Mouse (Mus musculus) neural tube, embryonic 14.5 days (tissue): Measurements from ENCODE around the gene Ctnna3. TPM values are rescaled to one million over a fixed set of nuclear protein-coding genes. Genes with fewer than 3 reads are reported as not detected.
"Not testable (repeated sequence)": the region's sequence is repeated elsewhere in the genome, so short reads cannot be mapped to it uniquely, and the experiment has no call there.

Source experiments
- ATAC-seq: fragments of 200-750 bp; cut with Nextera tagmentation; 2 replicates; pipeline ENCODE4 v1.8.0; 2017; ENCODE audit warnings: low read depth, mild to moderate bottlenecking, moderate TSS enrichment, moderate library complexity
- H3K27ac ChIP-seq: fragments of 300-500 bp; sonication (generic); 2 replicates; pipeline ENCODE4 v1.5.1; 2014; ENCODE audit warnings: low read depth, mild to moderate bottlenecking, control low read depth, low read length, moderate library complexity, mixed read lengths
- H3K27me3 ChIP-seq: fragments of 300-500 bp; sonication (generic); 2 replicates; pipeline ENCODE4 v1.6.1; 2014; ENCODE audit warnings: low read length; ENCODE audit not compliant: control insufficient read depth, insufficient read depth
- H3K36me3 ChIP-seq: fragments of 300-500 bp; sonication (generic); 2 replicates; pipeline ENCODE4 v1.6.1; 2014; ENCODE audit warnings: low read length, mixed read lengths; ENCODE audit not compliant: control insufficient read depth, insufficient read depth
- H3K4me1 ChIP-seq: fragments of 300-500 bp; sonication (generic); 2 replicates; pipeline ENCODE4 v1.6.1; 2014; ENCODE audit warnings: low read length; ENCODE audit not compliant: control insufficient read depth, insufficient read depth
- H3K4me2 ChIP-seq: fragments of 300-500 bp; sonication (generic); 2 replicates; pipeline ENCODE4 v1.6.1; 2014; ENCODE audit warnings: mild to moderate bottlenecking, low read depth, low read length, control low read depth
- H3K4me3 ChIP-seq: fragments of 300-500 bp; sonication (generic); 2 replicates; pipeline ENCODE4 v1.5.1; 2014; ENCODE audit warnings: low read depth, low read length, control low read depth, mixed read lengths
- H3K9ac ChIP-seq: fragments of 300-500 bp; sonication (generic); replicated peaks from 2 replicates; pipeline ENCODE4 v1.6.1; 2014; ENCODE audit warnings: low read depth, mild to moderate bottlenecking, control low read depth, low read length, mixed read lengths
- H3K9me3 ChIP-seq: fragments of 300-500 bp; sonication (generic); 2 replicates; pipeline ENCODE4 v1.6.1; 2016; ENCODE audit warnings: low read length; ENCODE audit not compliant: control insufficient read depth
- WGBS: fragments of 180-500 bp; shearing (Covaris S2); extraction: QIAGEN DNeasy Blood & Tissue Kit; methylation state at CpG from one replicate; pipeline ENCODE4 v1.1.7; 2014; 5-methylcytosine and 5-hydroxymethylcytosine counted together
- polyA plus RNA-seq: library from polyadenylated mRNA; unstranded; fragments of >200 nt; fragmentation: Nextera tagmentation; extraction: Ambion mirVana; gene quantifications from 2 replicates; pipeline ENCODE4 v1.2.1, GENCODE M21; 2014

The Ctnna3 gene
- polyA plus RNA-seq, 1 experiment from 2014 or later, result 16.5 TPM

DNA sequence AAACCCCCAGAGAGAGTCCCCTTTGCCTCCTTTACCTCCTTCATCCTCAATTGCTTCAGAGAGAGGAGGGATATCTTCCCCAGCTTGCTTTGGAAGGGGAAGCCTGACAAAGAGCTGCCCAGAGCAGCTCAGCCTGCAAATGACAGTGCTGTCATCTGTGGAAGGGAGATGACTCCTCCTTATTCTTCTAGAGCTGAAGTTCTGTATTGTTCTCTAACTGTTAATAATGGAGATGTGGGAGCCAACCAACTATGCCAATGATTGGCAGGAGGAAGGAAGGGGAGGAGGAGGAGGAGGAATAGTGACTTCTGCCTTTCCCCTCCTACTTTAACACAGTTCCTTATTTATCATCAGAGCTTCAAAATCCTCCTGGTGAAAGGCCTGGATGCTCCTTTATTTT lies 875.9 kb downstream of the Ctnna3 start:
- Histone ChIP-seq H3K9me3 (no peaks in the 10 kb centered on the region), H3K4me3 (no peak overlapping the region), H3K27me3 (no peaks in the 10 kb centered on the region), H3K4me1 (no peaks in the 10 kb centered on the region), H3K4me2 (no peak overlapping the region), H3K36me3 (no peaks in the 10 kb centered on the region), H3K27ac (no peak overlapping the region), H3K9ac (no peak overlapping the region)
- ATAC-seq, result no peak

DNA sequence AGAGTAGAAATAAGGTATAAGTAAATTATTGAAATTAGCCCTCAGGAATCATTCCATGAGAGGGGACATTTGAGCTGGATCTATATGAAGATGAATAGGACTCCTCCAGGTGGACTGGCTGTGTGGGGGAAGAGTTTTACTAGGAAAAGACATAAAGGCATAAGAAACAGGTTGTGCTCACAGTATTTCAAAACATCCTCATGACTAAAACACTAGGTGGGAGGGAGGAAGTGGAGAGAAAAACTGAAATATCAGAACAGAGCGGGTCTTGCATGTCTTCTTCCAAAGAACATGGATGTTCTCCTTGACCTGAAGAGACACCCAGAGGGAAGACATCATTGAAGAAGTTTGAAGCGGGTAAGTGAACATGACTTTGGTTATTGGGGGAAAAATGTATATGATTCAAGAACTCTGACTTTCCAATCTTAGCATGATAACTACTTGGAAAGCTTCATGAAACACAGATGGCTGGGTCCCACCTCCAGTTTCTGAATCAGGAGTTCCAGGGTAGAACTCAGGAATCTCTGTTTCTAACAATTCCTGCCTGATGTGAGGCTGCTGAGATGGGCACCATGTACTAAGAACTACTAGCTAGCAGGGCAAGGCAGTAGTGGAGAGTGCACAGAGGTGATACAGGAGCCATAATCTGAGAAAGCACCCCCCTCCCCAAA lies 881.9 kb downstream of the Ctnna3 start:
- no peaks in the 10 kb centered on the region for H3K9me3 ChIP-seq
- H3K9ac ChIP-seq, result no peak overlapping the region
- no peaks in the 10 kb centered on the region for H3K27me3 ChIP-seq
- ATAC-seq, result no peak
- no peak overlapping the region for H3K27ac ChIP-seq
- no peak overlapping the region for H3K4me3 ChIP-seq
- no peaks in the 10 kb centered on the region for H3K4me1 ChIP-seq
- H3K36me3 ChIP-seq, result no peaks in the 10 kb centered on the region
- 92% methylated on average over 2 of the region's 2 CpGs for WGBS
- no peak overlapping the region for H3K4me2 ChIP-seq

DNA sequence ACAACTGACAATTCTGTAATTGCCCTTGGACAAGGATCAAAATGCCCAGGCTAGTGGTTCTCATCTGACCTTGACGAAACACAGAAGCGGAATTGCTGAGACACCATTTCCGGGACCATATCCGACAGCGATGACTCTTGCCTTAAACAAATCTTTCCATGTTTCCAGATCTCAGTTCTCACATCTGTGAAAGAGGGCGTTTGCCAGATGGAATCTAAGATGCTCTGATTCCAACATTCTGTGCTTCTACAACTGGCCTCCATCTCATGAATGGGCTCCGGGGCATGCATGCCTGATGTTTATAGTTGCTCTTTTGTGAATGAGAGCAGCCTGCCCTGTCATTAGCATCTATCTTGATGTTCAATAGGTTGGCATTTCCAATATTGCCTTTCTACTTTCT lies 890.4 kb downstream of the Ctnna3 start:
- Histone ChIP-seq H3K36me3 (no peaks in the 10 kb centered on the region), H3K4me2 (no peak overlapping the region), H3K27ac (no peak overlapping the region), H3K4me3 (no peak overlapping the region), H3K9me3 (no peaks in the 10 kb centered on the region), H3K9ac (no peak overlapping the region), H3K27me3 (no peaks in the 10 kb centered on the region), H3K4me1 (no peaks in the 10 kb centered on the region)
- ATAC-seq, result no peak
- 91% methylated on average over 7 of the region's 7 CpGs for WGBS

DNA sequence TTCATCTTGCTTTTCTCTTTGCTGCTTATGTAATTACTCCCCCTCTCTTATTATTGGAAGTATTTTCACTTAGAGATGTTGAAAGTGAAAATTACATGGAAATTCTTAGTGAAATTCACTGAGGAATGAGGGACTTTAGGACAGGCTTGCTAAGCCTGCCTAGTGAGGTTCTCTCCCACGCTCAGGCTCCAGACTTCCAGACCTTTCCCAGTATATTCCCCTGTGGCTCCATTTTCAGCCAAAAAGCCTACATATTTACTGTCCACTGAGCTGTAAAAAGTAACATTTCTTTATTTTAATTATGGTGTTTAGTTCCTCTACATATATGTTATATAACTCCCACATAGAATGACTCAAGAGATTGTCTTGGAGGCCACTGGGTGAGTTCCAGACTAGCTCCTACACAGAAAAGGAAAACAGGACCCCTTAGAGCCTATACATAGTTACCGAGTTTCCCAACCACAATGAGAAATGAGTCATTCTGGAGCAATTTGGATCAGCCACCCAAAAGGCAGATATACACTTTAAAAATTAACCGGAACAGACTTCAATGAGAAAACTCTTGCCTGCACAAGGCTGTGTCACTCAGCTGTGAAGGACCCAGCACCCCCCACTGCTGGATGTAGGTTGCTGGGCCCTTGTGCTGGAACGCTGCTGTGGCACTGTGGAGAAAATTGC lies 912.9 kb downstream of the Ctnna3 start:
- Histone ChIP-seq H3K36me3 (no peaks in the 10 kb centered on the region), H3K27ac (no peak overlapping the region), H3K4me2 (no peak overlapping the region), H3K4me3 (no peak overlapping the region), H3K4me1 (no peaks in the 10 kb centered on the region), H3K9me3 (no peaks in the 10 kb centered on the region), H3K27me3 (no peaks in the 10 kb centered on the region), H3K9ac (no peak overlapping the region)
- ATAC-seq, result no peak
- WGBS, result 71% methylated on average over 4 of the region's 4 CpGs

DNA sequence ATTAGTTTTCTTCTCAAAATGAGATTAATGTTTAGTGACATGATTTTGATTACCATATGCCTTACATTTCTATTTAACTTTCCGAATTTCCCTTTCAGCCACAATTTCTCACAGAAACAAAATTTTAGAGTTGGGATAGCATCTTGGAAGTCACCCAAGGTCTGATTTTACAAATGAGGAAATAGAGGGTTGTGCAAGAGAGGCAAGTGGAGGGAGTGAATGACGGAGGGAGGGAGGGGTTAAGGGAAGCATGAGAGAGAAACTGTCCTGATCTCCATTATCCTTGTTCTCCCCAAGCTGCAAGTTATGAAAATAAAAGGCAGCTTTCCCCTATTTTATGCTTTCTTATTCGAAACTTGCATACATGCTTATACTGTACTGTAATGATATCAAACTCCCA lies 943.4 kb downstream of the Ctnna3 start:
- no peak overlapping the region for H3K4me3 ChIP-seq
- WGBS, result 95% methylated on average over 3 of the region's 3 CpGs
- no peak overlapping the region for H3K9ac ChIP-seq
- H3K4me1 ChIP-seq, result no peaks in the 10 kb centered on the region
- no peaks in the 10 kb centered on the region for H3K27me3 ChIP-seq
- no peaks in the 10 kb centered on the region for H3K9me3 ChIP-seq
- ATAC-seq, result no peak
- H3K27ac ChIP-seq, result no peak overlapping the region
- H3K4me2 ChIP-seq, result no peak overlapping the region
- H3K36me3 ChIP-seq, result no peaks in the 10 kb centered on the region

DNA sequence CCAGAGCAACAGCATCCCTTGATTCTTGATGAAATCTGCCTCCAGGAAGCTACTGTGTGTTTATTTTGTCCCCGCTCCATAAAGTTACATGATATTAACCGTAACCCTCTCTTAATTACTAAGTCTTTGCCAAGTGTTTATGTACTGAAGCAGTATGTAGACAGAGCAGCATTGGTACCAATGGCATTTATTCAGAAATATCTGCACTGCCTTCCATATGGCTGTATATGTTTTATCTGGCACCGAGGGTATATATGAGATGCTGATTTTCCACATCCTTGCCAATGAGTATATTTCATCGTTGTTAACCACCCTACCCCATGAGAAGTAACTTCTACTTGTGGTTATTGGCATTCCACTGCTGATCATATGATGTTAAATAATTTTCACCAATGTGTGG lies 947.9 kb downstream of the Ctnna3 start:
- no peak for ATAC-seq

DNA sequence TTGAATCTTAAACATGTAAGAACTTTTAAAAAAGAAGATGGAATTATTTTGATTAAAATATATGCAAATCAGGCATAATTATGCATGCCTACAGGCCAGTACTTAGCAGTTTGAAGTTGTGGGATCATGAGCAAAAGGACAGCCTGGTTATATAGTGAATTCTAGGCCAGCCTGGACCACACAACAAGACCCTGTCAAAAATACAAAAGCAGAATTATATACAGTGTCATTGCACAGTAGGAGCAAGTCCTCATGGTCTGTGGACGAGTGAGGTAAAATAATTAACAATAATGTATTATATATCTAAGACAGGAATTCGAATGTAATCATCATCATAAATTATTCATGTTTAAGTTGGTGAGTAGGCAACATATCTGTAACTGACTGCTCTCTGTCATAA lies 966.7 kb downstream of the Ctnna3 start:
- Histone ChIP-seq H3K27ac (no peak overlapping the region), H3K9ac (no peak overlapping the region), H3K36me3 (no peaks in the 10 kb centered on the region), H3K4me1 (no peaks in the 10 kb centered on the region), H3K4me3 (no peak overlapping the region), H3K27me3 (no peaks in the 10 kb centered on the region), H3K4me2 (no peak overlapping the region), H3K9me3 (no peaks in the 10 kb centered on the region)
- 46% methylated on average over 2 of the region's 2 CpGs for WGBS
- no peak for ATAC-seq

More for the DNA sequence above, 947.9 kb downstream of the Ctnna3 start:
- Histone ChIP-seq H3K4me2 (no peak overlapping the region), H3K27ac (no peak overlapping the region), H3K36me3 (no peaks in the 10 kb centered on the region), H3K9me3 (no peaks in the 10 kb centered on the region), H3K27me3 (no peaks in the 10 kb centered on the region), H3K4me1 (no peaks in the 10 kb centered on the region), H3K4me3 (no peak overlapping the region), H3K9ac (no peak overlapping the region)
- 91% methylated on average over 4 of the region's 4 CpGs for WGBS

DNA sequence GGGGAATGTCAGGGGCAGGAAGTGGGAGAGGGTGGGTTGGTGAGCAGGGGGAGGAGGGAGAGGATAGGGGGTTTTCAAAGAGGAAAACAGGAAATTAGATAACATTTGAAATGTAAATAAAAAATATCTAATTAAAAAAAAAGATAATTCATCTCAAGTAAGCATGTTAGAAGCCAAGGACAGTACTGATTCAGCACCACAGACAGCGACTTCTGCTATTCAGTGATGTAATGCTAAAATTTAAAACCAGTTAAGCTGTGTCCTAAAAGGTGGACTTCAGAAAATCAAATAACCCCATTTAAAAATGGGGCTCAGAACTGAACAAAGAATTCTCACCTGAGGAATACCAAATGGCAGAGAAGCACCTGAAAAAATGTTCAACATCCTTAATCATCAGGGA lies 988.5 kb downstream of the Ctnna3 start:
- not testable (repeated sequence) for H3K4me1 ChIP-seq, ATAC-seq, H3K36me3 ChIP-seq, H3K27me3 ChIP-seq, H3K4me3 ChIP-seq, H3K4me2 ChIP-seq, H3K9me3 ChIP-seq, H3K9ac ChIP-seq, H3K27ac ChIP-seq
- WGBS, result 35% methylated on average over 1 of the region's 1 CpGs

DNA sequence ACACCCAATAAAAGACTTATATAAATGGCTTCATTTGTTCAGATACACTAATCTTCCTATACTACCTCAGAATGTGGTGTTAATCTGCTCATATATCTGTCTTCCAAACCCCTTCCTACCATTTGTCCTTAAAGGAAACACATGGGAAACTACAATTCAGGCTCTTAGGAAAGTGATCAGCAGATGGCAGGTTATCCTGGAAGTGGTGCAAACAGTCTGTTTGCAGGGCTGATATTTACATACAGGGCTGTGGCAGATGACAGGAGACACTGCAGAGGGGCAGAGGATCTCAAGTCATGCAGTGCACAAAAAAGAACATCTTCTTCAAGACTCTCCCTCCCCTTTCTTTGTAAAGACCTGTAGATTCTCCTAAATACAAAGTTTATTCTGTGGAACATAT lies 1008.8 kb downstream of the Ctnna3 start:
- H3K4me2 ChIP-seq, result no peak overlapping the region
- no peak overlapping the region for H3K9ac ChIP-seq
- ATAC-seq, result no peak
- H3K4me3 ChIP-seq, result no peak overlapping the region
- H3K27me3 ChIP-seq, result no peaks in the 10 kb centered on the region
- H3K36me3 ChIP-seq, result no peaks in the 10 kb centered on the region
- no peaks in the 10 kb centered on the region for H3K9me3 ChIP-seq
- H3K27ac ChIP-seq, result no peak overlapping the region
- no peaks in the 10 kb centered on the region for H3K4me1 ChIP-seq
